Mouse (Mus musculus): ENCODE data around the gene Chrnb4. TPM values are rescaled to one million over a fixed set of nuclear protein-coding genes. Genes with fewer than 3 reads are reported as not detected.

The Chrnb4 gene
- 0.07 and 0.09 TPM in 2 replicates for polyA plus RNA-seq (2015; fragmentation: Nextera tagmentation; extraction: Ambion mirVana)

DNA sequence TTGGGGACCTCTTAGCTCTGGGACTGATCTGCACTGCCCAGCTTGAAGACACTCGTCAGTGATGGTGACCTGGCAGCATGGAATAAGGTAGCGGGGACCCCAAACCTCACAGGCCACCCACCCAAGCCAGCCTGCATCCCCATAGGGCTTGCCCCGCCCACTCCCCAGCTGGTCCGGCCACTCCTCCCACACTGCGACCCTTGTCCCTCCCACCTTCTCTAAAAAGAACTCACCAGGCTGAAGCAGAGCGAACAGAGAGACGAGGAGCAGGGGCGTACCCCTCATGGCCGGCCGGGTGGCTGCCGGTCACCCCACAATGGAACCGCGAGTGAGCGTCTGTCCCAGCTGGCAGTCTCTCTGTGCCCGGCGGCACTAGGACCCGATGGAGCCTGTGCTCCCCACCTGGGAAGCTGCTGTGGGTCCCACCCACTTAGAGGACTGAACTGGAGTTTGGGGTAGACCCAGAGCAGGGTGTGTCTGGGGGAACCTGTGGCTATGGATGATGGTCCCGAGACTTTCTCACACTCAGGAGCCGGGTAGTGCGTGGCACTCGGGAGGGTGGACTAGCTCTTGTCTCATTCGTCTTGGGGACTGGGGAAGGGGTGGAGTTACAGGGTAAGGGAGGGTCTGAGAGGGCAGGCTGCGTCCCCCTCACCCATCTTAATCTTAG, at the start of gene Chrnb4:
TSS of gene Chrnb4 (minus strand) at position 569 of the 670 bp plus-strand sequence.
- DNase-seq (ENCODE audit: low spot score), result peak; percentile 15

DNA sequence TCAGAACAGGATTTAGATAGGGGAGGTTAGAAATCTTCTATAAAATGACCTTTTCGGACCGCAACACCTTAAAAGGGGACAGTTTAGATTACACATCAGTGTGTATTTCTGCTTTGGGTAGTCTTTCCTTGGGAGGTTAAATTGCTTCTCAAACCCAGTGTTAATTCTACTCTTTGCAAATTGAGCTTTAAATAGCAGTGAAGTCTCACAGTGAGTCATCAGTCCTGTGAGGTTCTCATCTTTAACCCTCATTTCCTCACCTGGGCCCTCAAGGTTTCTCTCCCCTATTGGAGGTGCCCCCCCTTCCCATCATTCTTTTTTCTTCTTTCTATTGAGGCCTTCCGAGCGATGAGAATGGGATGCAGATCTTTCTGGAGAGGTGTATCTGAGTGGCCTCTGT, 48.3 kb upstream of the Chrnb4 start:
- no peak for DNase-seq (ENCODE audit: low spot score)

DNA sequence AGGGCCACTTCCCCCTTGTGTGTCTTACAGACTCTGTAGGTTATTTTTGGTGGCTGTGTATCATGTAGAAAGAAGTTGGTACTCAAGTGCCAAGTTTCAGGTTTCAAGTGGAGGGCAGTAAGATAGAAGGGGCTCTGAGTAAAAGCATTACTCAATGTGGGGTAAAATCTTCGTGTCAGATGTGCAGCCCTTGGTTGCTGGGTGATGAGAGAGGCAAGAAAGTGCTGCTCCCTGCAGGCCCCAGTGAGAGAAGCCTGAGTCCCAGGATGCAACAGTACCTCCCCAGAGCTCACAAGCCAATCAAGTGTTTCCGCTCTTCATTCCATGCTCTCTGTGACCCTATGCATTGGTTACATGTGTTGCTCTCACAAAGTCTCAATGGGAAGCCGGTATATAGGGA, 47.5 kb upstream of the Chrnb4 start:
- DNase-seq (ENCODE audit: low spot score), result no peak

- no peak for DNase-seq (ENCODE audit: low spot score)
Measured at GRCm38 (mm10) chr9:55090141-55090540, 41.6 kb upstream of the Chrnb4 start.

DNA sequence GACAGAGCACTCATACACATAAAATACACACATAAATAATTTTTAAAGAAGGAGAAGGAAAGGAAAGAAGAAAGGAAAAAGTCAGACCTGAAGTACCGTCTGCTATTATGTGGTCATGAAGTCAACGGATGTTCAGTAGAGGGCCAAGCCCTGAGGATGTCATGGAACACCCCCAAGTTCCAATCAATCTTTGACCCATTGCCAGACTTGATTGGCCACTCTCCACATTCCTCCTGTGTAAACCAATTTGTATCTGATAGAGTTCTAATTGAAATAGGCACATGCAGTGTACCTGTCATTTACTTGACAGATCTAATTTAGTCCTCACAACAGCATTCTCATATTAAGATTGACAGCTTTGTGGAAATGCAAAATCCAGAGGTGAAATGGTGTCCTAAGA, 40.6 kb upstream of the Chrnb4 start:
- no peak for DNase-seq (ENCODE audit: low spot score)

DNA sequence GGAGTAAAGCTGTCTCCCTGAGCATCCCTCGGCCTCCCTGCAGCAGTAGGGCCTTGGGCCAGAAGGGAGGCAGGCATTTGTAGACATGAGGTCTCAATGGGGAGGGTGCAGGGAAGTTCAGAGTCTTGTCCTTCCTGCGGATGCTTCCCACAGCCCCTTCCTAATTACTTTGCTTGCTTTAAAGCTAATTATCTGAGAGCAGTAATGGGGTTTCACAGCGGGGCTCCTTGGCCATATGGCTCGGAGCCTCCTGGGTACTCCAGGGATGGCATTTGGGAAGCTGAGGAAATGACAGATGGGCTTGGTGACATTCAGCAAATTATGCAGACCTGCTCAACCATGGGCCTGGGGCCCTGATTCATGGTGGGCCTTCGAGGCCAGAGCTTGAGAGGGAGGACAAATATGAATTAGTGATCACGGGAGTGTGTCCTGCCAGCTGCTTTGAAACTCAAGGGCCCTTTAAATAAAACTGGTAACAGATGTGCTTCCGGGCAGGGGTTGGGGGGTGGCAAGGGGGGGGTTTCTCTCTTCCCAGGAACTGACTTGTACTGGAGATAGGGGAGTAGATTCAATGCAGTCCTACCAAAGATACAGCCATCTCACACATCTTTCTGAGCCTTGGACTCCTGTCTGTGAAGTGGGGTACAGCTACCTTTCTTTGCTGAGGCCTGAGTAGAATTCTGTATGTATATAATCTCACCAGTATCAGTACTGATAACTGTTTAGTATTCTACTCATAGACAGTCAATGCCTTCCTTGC, 34.8 kb upstream of the Chrnb4 start:
- no peak for DNase-seq (ENCODE audit: low spot score)

- DNase-seq (ENCODE audit: low spot score), result no peak
Measured at GRCm38 (mm10) chr9:55067965-55068265, 19.3 kb upstream of the Chrnb4 start.

- no peak for DNase-seq (ENCODE audit: low spot score)
Measured at GRCm38 (mm10) chr9:55067260-55067964, 18.8 kb upstream of the Chrnb4 start.

GRCm38 (mm10) chr9:55065241-55065640, 16.7 kb upstream of the Chrnb4 start:
- DNase-seq (ENCODE audit: low spot score), result no peak

DNA sequence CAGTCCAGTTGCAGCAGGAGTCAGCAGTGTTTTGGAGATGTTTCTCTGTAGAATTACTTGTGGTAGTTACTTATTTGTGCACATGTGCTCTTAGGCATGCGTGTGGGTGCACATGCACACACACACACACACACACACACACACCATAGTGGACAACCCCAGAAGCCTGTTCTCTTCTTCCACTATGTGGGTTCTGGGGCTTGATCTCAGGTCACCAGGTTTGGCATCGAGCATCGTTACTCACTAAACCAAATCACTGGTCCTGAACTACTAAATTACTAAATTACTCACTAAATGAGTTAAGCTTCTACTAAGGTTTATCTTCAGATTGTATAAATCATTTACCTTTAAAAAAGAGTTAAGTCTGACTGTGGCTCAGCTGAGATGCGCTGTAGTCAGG, 9.5 kb upstream of the Chrnb4 start:
- DNase-seq (ENCODE audit: low spot score), result no peak

DNA sequence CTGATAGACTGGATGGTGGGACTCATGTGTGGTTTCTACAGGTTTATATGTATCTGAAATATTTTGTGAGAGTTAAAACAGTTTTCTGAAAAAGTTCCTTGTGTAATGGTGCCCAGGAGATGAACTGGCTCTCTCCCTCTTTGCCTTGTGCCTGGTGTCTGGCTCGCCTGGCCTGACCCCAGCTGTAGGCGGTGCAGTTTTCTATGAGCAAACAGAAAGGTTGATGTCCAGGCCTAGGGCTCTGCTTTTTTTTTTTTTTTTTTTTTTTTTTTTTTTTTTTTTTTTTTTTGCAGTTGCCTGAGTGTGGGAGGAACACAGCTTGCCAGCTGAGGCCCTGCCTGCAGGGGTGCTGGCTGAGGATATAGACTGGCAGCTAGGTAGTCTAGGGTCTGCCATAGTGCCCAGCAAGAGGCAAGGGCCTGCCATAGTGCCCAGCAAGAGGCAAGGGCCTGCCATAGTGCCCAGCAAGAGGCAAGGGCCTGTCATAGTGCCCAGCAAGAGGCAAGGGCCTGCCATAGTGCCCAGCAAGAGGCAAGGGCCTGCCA, 6.9 kb upstream of the Chrnb4 start:
- no peak for DNase-seq (ENCODE audit: low spot score)

- DNase-seq (ENCODE audit: low spot score), result peak; percentile 19
Measured at GRCm38 (mm10) chr9:55046764-55047163, 1.8 kb downstream of the Chrnb4 start.

GRCm38 (mm10) chr9:55045001-55045400, 3.6 kb downstream of the Chrnb4 start:
- no peak for DNase-seq (ENCODE audit: low spot score)

DNA sequence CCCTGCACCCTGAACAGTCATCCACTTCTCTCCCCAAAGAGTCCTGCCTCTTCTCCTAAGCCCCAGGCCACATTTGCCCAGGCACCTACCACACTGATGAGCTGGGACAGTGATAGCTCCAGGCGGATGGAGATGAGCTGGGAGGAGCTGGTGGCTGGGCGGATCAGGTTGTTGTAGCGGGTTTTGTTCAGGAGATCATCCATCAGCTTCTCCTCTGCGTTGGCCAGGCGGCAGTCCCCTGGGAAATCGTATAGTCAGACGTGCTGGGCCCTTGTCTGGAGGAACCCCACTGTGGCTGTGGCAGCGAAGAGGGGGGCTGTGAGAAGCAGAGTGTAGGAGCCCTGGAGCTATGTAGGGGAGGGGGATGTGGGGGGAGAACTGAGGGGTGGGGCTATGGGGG, 4.9 kb downstream of the Chrnb4 start:
- no peak for DNase-seq (ENCODE audit: low spot score)

GRCm38 (mm10) chr9:55041389-55041788, 7.2 kb downstream of the Chrnb4 start:
- no peak for DNase-seq (ENCODE audit: low spot score)

- DNase-seq (ENCODE audit: low spot score), result no peak
Measured at GRCm38 (mm10) chr9:55039983-55040382, 8.6 kb downstream of the Chrnb4 start.

DNA sequence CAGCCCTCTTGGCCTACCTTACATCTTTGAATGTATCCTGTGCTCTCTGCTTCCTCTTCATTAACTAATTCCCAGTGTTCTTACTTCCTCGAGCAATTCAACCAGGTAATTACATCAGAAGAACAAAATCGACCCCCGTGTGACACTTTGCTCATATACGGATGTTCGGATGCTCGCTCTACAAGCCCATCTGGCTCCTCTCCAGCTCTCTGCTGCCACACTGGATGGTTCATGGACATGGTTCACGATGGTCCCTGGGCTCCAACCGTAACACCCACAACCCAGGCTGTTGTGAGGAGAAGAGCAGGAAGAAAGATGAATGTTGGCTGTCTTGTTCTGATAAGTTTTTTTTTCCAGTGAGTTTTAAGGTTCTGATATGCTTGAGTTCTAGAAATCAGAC, 9.6 kb downstream of the Chrnb4 start:
- no peak for DNase-seq (ENCODE audit: low spot score)

- no peak for DNase-seq (ENCODE audit: low spot score)
Measured at GRCm38 (mm10) chr9:55031435-55032167, 17.0 kb downstream of the Chrnb4 start.

GRCm38 (mm10) chr9:55026275-55026663, 22.3 kb downstream of the Chrnb4 start, which contains the start of gene Chrna3:
Chrna3 (minus strand) TSS chr9:55026562.
- no peak for DNase-seq (ENCODE audit: low spot score)

GRCm38 (mm10) chr9:55025534-55026274, 22.9 kb downstream of the Chrnb4 start:
- no peak for DNase-seq (ENCODE audit: low spot score)

Data from thymus, postnatal 0 days (tissue).